Mouse (Mus musculus): ENCODE results near the gene Naaa. TPM values are rescaled to one million over a fixed set of nuclear protein-coding genes. Genes with fewer than 3 reads are reported as not detected.

Naaa gene
- polyA plus RNA-seq (2015; fragmentation: Illumina TruSeq; extraction: RNeasy Lipid Tissue Mini Kit (QIAGEN cat#74804); ENCODE audit: low read depth, low replicate concordance) = 39.4 TPM

DNA sequence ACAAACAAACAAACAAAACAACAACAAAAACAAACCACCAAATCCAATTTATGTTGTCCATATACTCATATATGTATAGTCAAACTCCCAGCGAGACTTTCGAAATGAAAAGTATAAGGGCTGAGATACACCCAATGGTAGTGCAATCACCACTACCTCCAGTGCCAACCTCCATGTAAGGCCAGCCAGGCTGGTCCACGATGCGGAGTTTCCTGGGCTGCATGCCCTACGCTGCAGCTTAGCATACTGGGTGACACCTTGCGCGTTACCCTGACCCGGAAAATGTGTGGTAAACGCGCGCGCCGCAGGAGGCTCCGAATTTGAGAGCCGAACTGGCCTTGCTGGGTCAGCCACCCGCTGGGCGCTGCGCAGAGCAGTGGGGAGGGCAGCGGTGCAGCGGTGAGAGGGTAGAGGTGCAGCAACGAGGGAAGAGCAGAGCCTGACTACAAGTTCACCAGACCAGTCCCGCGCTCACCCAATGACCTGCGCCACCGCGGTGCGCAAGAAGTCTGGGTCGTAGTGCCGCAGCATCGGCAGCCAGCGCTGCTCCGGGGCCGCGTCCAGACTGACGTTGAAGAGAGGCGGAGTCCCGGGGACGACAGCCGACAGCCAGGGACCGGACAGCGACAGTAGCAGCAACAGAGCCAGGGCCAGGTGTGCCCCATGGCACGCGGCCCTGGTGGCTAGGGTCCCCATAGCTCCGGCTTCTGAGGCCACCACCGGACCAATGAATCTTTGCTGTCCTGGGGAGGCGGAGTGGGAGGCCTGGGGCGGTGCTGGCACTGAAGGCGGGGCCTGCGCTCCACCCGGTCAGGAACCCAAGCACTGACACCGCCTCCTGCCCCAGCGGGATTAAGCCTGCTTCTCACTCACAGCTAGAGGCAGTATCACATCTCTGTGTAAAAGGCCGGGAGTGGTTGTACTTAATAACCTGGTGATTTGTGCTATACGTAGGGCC is at the start of gene Naaa:
Gene Naaa, minus strand, starts transcription at position 734 of the 958 bp plus-strand sequence.

DNA sequence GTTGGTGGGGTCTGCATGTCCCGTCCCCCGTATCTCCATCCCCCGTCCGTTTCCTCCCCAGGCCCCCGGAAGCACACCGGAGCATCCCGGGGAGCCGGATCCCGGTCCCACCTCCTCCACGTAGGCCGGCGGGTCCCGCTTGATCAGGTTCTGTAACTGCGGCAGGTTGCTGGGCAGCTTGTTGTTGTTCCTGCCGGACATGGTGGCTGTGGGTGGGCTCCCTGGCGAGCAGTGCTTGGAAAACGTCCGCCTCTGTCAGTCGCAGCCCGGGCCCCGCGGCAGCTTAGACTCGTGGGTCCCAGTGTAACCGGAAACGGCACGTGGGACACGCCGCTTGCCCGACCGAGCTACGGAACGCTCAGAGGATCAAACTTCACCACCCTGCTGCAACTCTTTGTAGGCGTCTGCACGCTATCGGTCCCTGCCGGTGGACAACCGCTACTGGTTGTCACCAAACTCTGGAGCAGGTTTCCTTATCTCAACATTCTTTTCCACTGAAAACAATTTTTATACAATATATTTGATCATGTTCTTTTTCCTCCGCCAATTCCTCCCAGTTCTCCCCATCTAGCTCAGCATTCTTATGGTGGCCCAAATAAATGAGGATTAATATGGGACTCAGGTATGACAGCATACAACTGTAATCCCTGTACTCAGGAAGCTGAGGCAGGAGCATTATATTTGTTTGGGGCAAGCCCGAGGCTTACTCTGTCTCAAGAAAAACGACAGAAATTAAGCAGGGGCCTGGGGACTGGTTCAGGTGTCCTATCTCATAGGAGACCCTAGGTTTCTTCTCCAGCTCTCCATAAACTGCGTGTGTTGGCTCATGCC is 31.9 kb upstream of the Naaa start, which contains the start of gene Sdad1:
Gene Sdad1, minus strand, starts transcription at position 799 of the 831 bp plus-strand sequence.

GRCm38 (mm10) chr5:92256218-92256617 is 21.8 kb downstream of the Naaa start, which contains the start of gene Ppef2:
Gene Ppef2 (minus strand): TSS chr5:92256278.

GRCm38 (mm10) chr5:92215308-92215707 is 62.7 kb downstream of the Naaa start, which contains the start of gene U90926:
Gene U90926 (minus strand): TSS chr5:92215408.

Other genes starting within 250 kb of the Naaa start
- gene Cdkl2, start 234.3 kb downstream of the Naaa start, polyA plus RNA-seq (2015; fragmentation: Illumina TruSeq; extraction: RNeasy Lipid Tissue Mini Kit (QIAGEN cat#74804); ENCODE audit: low read depth, low replicate concordance) = 29.4 TPM
- gene G3bp2, start 194.5 kb downstream of the Naaa start, polyA plus RNA-seq (2015; fragmentation: Illumina TruSeq; extraction: RNeasy Lipid Tissue Mini Kit (QIAGEN cat#74804); ENCODE audit: low read depth, low replicate concordance) = 259 TPM
- gene Uso1, start 140.2 kb downstream of the Naaa start, polyA plus RNA-seq (2015; fragmentation: Illumina TruSeq; extraction: RNeasy Lipid Tissue Mini Kit (QIAGEN cat#74804); ENCODE audit: low read depth, low replicate concordance) = 65.8 TPM
- not detected for gene U90926, start 62.8 kb downstream of the Naaa start, polyA plus RNA-seq (2015; fragmentation: Illumina TruSeq; extraction: RNeasy Lipid Tissue Mini Kit (QIAGEN cat#74804); ENCODE audit: low read depth, low replicate concordance)
- 1.1 TPM for gene Ppef2, start 21.9 kb downstream of the Naaa start, polyA plus RNA-seq (2015; fragmentation: Illumina TruSeq; extraction: RNeasy Lipid Tissue Mini Kit (QIAGEN cat#74804); ENCODE audit: low read depth, low replicate concordance)
- gene Sdad1, start 32.3 kb upstream of the Naaa start, polyA plus RNA-seq (2015; fragmentation: Illumina TruSeq; extraction: RNeasy Lipid Tissue Mini Kit (QIAGEN cat#74804); ENCODE audit: low read depth, low replicate concordance) = 15.3 TPM
- gene Cxcl9, start 49.9 kb upstream of the Naaa start, polyA plus RNA-seq (2015; fragmentation: Illumina TruSeq; extraction: RNeasy Lipid Tissue Mini Kit (QIAGEN cat#74804); ENCODE audit: low read depth, low replicate concordance) = not detected
- 9.5 TPM for gene Art3, start 53.7 kb upstream of the Naaa start, polyA plus RNA-seq (2015; fragmentation: Illumina TruSeq; extraction: RNeasy Lipid Tissue Mini Kit (QIAGEN cat#74804); ENCODE audit: low read depth, low replicate concordance)
- 0.45 TPM for gene Cxcl10, start 70.7 kb upstream of the Naaa start, polyA plus RNA-seq (2015; fragmentation: Illumina TruSeq; extraction: RNeasy Lipid Tissue Mini Kit (QIAGEN cat#74804); ENCODE audit: low read depth, low replicate concordance)
- 21.6 TPM for gene Nup54, start 157.0 kb upstream of the Naaa start, polyA plus RNA-seq (2015; fragmentation: Illumina TruSeq; extraction: RNeasy Lipid Tissue Mini Kit (QIAGEN cat#74804); ENCODE audit: low read depth, low replicate concordance)
- gene Scarb2, start 228.7 kb upstream of the Naaa start, polyA plus RNA-seq (2015; fragmentation: Illumina TruSeq; extraction: RNeasy Lipid Tissue Mini Kit (QIAGEN cat#74804); ENCODE audit: low read depth, low replicate concordance) = 83.3 TPM

All from brain, adult 10 weeks (tissue).